Mouse (Mus musculus) G1E (cell line): ENCODE data around the gene Scg5. TPM values are rescaled to one million over a fixed set of nuclear protein-coding genes. Genes with fewer than 3 reads are reported as not detected.

Source experiments
- ATAC-seq: 2 replicates; pipeline ENCODE4 v1.8.0; 2016; ENCODE audit warnings: mild to moderate bottlenecking; ENCODE audit not compliant: insufficient number of reproducible peaks, poor library complexity, low FRiP score, severe bottlenecking; ENCODE audit errors: extremely low read depth
- DNase-seq: peaks from one replicate; pipeline ENCODE4 v3.0.0; 2012; ENCODE audit warnings: low spot score
- H3K27me3 ChIP-seq: 2 replicates; pipeline ENCODE4 v1.6.1; 2012; ENCODE audit warnings: mild to moderate bottlenecking, low read length, inconsistent platforms; ENCODE audit not compliant: insufficient read depth
- H3K36me3 ChIP-seq: replicated peaks from 2 replicates; pipeline ENCODE3; 2012; ENCODE audit warnings: mild to moderate bottlenecking, inconsistent platforms
- H3K4me1 ChIP-seq: 2 replicates; pipeline ENCODE4 v1.6.1; 2012; ENCODE audit warnings: low read depth, low read length, inconsistent platforms, mixed read lengths; ENCODE audit not compliant: insufficient read depth
- H3K4me3 ChIP-seq: 2 replicates; pipeline ENCODE4 v1.5.1; 2012; ENCODE audit warnings: low read depth, mild to moderate bottlenecking, inconsistent platforms, low read length, moderate library complexity, mixed read lengths
- H3K9me3 ChIP-seq: replicated peaks from 2 replicates; pipeline ENCODE4 v1.6.1; 2012; ENCODE audit warnings: inconsistent platforms
- CTCF ChIP-seq: IDR thresholded peaks from 2 replicates; pipeline ENCODE4 v1.5.1; 2012; ENCODE audit warnings: low read depth, low read length, inconsistent platforms, mixed read lengths
- GATA1 ChIP-seq: IDR thresholded peaks from 2 replicates; pipeline ENCODE4 v1.6.1; 2012; ENCODE audit warnings: borderline replicate concordance, low read length, inconsistent platforms, mixed read lengths
- GATA2 ChIP-seq: IDR thresholded peaks from 2 replicates; pipeline ENCODE4 v1.6.1; 2012; ENCODE audit warnings: low read depth, low read length, inconsistent platforms, borderline replicate concordance
- POLR2AphosphoS5 ChIP-seq: IDR thresholded peaks from 2 replicates; pipeline ENCODE4 v1.6.1; 2012; ENCODE audit warnings: low read depth, low read length, inconsistent platforms; ENCODE audit not compliant: insufficient replicate concordance
- TAL1 ChIP-seq: conservative IDR thresholded peaks from 2 replicates; pipeline ENCODE4 v1.6.1; 2012; ENCODE audit warnings: low read depth, low read length, inconsistent platforms, mixed read lengths
- polyA plus RNA-seq: library from polyadenylated mRNA; stranded (reverse); fragments of >175 nt; gene quantifications from 2 replicates; pipeline ENCODE4 v1.2.3, GENCODE M21; 2012
- total RNA-seq, 2 experiments: library from RNA; stranded (forward) in 1 of 2; stranded (reverse) in 1 of 2; fragments of 200-1000 nt in 1 of 2; fragments of >200 nt in 1 of 2; fragmentation: Nextera tagmentation in 1 of 2; gene quantifications; 2 replicates each; pipeline ENCODE4 v1.2.3; 2014 to 2017

Gene Scg5
- total and polyA plus RNA-seq, 3 experiments = 0.27 TPM; not detected in 2

DNA sequence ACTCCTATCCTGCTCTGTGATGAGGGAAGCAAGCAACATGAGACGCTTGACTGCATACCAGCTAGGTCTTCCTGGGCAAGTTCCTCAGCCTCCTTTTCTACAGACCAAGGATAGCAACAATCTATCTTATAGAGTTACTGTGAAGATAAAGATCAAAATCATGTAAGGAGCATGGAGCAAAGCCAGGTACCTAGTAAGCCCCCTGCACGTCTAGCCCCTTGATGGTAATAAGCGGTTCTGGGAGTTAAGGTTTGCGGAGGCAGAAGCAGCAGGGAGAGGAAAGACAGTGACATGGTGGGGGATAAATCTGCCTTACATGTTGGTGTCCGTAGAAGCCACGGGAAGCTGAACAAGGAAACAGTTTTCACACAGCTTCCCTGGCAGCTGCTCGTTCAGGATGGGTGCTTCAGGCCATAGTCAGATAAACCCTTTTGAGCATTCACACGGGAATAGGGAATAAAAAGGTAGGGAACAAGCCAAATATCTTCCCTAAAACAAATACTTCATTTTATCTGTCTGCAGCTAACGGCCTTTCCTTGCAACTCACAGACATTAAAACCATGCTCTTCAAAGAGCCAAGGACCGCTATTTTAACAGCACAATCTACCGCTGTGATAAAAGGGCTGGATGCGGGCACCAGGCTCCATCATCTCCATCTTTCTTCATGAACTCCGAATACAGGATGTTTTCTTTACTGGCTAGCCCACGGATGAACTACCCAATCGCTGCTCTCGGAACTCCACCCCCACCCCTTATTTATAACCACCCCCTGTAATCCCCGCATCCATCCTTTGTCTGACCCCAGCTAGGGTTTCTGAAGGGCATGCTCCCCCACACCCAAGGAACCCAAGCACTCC is 607 bp downstream of the Scg5 start:
- Histone ChIP-seq H3K9me3 (no peaks in the 10 kb centered on the region), H3K27me3 (no peaks in the 10 kb centered on the region), H3K4me1 (peaks cover 7% of the 10 kb centered on the region; the same call in 1 of the 2 replicates), H3K4me3 (no peak overlapping the region), H3K36me3 (peaks cover 68% of the 10 kb centered on the region)
- ATAC-seq (no peak), DNase-seq (no peak)
- TF ChIP-seq POLR2AphosphoS5 = no peak
- no peak for TF ChIP-seq TAL1
- no peak for TF ChIP-seq GATA2
- no peak for TF ChIP-seq GATA1
- TF ChIP-seq CTCF = no peak

DNA sequence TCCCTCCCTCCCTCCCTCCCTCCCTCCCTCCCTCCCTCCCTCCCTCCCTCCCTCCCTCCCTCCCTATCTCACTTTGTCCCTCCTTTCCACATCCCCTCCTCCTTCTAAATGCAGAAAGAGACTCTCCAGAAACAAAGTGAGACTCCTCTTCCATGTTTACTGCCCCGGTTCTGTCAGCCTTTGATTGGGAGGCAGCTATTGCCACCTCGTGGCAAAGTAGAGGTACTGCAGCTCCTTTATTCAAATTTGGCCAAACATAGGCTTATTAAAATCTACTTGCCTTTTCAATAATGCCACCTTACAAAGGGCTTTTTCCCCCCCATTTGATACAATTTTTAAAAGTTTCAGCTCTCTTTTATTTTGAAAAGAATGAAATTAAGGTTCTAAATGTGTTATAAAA is 5.0 kb downstream of the Scg5 start:
- Histone ChIP-seq H3K4me3 (no peak overlapping the region), H3K36me3 (peaks cover 50% of the 10 kb centered on the region), H3K9me3 (no peaks in the 10 kb centered on the region), H3K4me1 (peaks cover 7% of the 10 kb centered on the region; the same call in 1 of the 2 replicates), H3K27me3 (no peaks in the 10 kb centered on the region)
- peak; percentile 28 for DNase-seq
- TF ChIP-seq CTCF (peak; percentile 59), GATA2 (no peak)
- no peak for ATAC-seq

DNA sequence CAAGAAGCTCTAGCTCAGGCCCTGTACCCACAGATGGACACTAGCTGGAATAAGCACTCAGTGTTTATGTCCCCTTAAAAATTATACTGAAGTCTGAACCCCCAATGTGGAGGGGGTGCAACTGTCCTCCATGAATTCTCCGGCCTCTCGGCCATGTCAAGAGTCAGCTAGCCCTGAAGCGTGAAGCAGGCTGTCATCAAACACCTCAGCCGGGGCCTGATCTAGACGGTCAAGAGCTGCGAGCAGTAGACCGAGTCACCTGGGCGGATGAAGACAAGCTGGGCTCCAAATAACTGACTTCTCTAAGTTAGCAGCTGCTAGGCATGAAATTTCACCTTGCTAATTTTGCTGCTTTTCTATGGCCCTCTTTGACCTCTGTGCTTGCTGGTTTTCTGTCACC is 6.6 kb downstream of the Scg5 start:
- DNase-seq (no peak), ATAC-seq (no peak)
- Histone ChIP-seq H3K4me1 (peaks cover 7% of the 10 kb centered on the region; the same call in 1 of the 2 replicates), H3K36me3 (peaks cover 38% of the 10 kb centered on the region), H3K27me3 (no peaks in the 10 kb centered on the region), H3K4me3 (no peak overlapping the region), H3K9me3 (no peaks in the 10 kb centered on the region)
- no peak for TF ChIP-seq POLR2AphosphoS5
- no peak for TF ChIP-seq CTCF
- TF ChIP-seq TAL1 = no peak
- TF ChIP-seq GATA1 = no peak
- no peak for TF ChIP-seq GATA2

DNA sequence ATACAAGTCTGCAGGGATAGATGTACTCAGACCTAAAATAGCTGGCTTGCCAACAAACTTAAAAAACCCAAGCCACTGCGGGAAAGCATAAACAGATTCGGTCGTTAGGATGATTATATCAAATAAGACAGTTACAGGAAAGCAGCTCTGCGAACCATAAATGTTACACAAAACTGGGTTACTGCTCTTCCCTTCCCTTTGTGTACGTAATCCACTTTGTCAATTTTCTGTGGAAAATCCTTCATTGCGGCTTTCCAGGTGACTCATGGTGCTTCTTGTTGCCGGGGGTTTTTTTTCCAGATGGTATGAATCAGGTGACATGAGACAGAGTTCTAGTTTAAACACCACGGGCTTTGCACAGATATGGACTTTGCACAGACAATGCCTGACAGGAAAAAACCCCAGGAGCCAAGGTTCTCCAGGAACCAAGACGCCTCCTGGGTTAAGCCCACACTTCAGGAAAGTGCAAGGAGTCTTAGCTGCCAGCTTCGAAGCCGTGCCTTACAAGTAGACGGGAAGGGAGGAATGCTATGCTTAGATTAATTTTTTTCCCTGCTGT is 7.7 kb downstream of the Scg5 start:
- H3K27me3 ChIP-seq = no peaks in the 10 kb centered on the region
- H3K36me3 ChIP-seq = peaks cover 33% of the 10 kb centered on the region
- no peak for TF ChIP-seq GATA1
- no peak for TF ChIP-seq CTCF
- TF ChIP-seq POLR2AphosphoS5 = no peak
- no peak for TF ChIP-seq TAL1
- TF ChIP-seq GATA2 = no peak
- peaks cover 6% of the 10 kb centered on the region; the same call in 1 of the 2 replicates for H3K4me1 ChIP-seq
- ATAC-seq (no peak), DNase-seq (no peak)
- H3K4me3 ChIP-seq = no peak overlapping the region
- 0 out of 2 replicates have a peak, but pooled peaks cover 2% of the 10 kb centered on the region for H3K9me3 ChIP-seq

DNA sequence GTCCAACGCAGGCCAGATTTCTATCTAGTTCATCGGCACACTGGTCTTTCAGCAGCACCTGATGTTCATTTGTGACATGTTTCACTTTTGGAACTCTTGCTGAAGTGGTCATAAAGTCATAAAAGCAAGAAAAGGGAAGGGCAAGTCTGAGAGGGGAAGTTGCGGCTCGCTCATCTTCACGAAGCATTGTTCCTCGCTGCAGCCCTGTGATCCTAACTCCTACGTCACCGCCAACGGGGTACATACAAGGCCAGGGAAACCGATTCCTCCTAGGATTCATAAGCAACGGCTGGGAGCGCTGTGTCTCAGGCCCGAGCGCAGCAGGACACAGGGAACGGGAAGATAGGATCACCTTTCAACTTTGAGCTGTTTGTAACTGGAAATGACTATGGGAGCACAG is 8.8 kb downstream of the Scg5 start:
- Histone ChIP-seq H3K9me3 (0 out of 2 replicates have a peak, but pooled peaks cover 2% of the 10 kb centered on the region), H3K27me3 (no peaks in the 10 kb centered on the region), H3K4me1 (no peaks in the 10 kb centered on the region), H3K4me3 (no peak overlapping the region), H3K36me3 (peaks cover 27% of the 10 kb centered on the region)
- DNase-seq (no peak), ATAC-seq (no peak)
- TF ChIP-seq POLR2AphosphoS5 (no peak), TAL1 (no peak), GATA2 (no peak), GATA1 (no peak), CTCF (no peak)
